Mouse (Mus musculus) forebrain, embryonic 12.5 days (tissue): ENCODE data around the gene Dupd1. TPM values are rescaled to one million over a fixed set of nuclear protein-coding genes. Genes with fewer than 3 reads are reported as not detected.

ENCODE experiments used
- ATAC-seq: fragments of 200-750 bp; cut with Nextera tagmentation; 2 replicates; pipeline ENCODE4 v1.8.0; 2017; ENCODE audit warnings: moderate TSS enrichment; ENCODE audit not compliant: low FRiP score
- H3K27ac ChIP-seq: fragments of 300-500 bp; sonication (generic); 2 replicates; pipeline ENCODE4 v1.5.1; 2016; ENCODE audit warnings: mild to moderate bottlenecking
- H3K27me3 ChIP-seq: fragments of 300-500 bp; sonication (generic); 2 replicates; pipeline ENCODE4 v1.6.1; 2016; ENCODE audit warnings: mild to moderate bottlenecking
- H3K36me3 ChIP-seq: fragments of 300-500 bp; sonication (generic); replicated peaks from 2 replicates; pipeline ENCODE4 v1.6.1; 2016; ENCODE audit warnings: mild to moderate bottlenecking
- H3K4me1 ChIP-seq: fragments of 300-500 bp; sonication (generic); 2 replicates; pipeline ENCODE4 v1.6.1; 2016
- H3K4me2 ChIP-seq: fragments of 300-500 bp; sonication (generic); 2 replicates; pipeline ENCODE4 v1.6.1; 2016; ENCODE audit warnings: mild to moderate bottlenecking, moderate library complexity
- H3K4me3 ChIP-seq: fragments of 300-500 bp; sonication (generic); replicated peaks from 2 replicates; pipeline ENCODE4 v1.5.1; 2016; ENCODE audit warnings: mild to moderate bottlenecking
- H3K9ac ChIP-seq: fragments of 300-500 bp; sonication (generic); 2 replicates; pipeline ENCODE4 v1.6.1; 2016; ENCODE audit warnings: mild to moderate bottlenecking
- H3K9me3 ChIP-seq: fragments of 300-500 bp; sonication (generic); 2 replicates; pipeline ENCODE4 v1.6.1; 2016
- WGBS: fragments of 180-500 bp; shearing (Covaris S2); methylation state at CpG from one replicate; pipeline ENCODE4 v1.1.7; 2016; 5-methylcytosine and 5-hydroxymethylcytosine counted together
- polyA plus RNA-seq: library from polyadenylated mRNA; unstranded; fragments of >200 nt; fragmentation: Nextera tagmentation; extraction: Ambion mirVana; gene quantifications from 2 replicates; pipeline ENCODE4 v1.2.1, GENCODE M21; 2016

Gene Dupd1
- not detected in 2 replicates for polyA plus RNA-seq

GRCm38 (mm10) chr14:21714486-21714885 is at the start of gene Dupd1:
Dupd1 (minus strand) TSS chr14:21714576.
- no peak for ATAC-seq
- H3K4me2 ChIP-seq: no peak within 1 kb of the TSS
- WGBS: 85% methylated on average over 5 of the region's 5 CpGs

GRCm38 (mm10) chr14:21763736-21764135 is 49.4 kb upstream of the Dupd1 start:
- no peaks in the 10 kb centered on the region for H3K27me3 ChIP-seq
- peaks cover 12% of the 10 kb centered on the region for H3K4me1 ChIP-seq
- H3K9me3 ChIP-seq: no peaks in the 10 kb centered on the region
- no peaks in the 10 kb centered on the region for H3K36me3 ChIP-seq
- ATAC-seq: no peak
- H3K9ac ChIP-seq: no peak overlapping the region
- no peak overlapping the region for H3K4me3 ChIP-seq
- no peak overlapping the region for H3K27ac ChIP-seq
- no peak overlapping the region for H3K4me2 ChIP-seq
- 95% methylated on average over 3 of the region's 3 CpGs for WGBS

More at GRCm38 (mm10) chr14:21714486-21714885, at the start of gene Dupd1:
- H3K27ac ChIP-seq: no peak within 1 kb of the TSS
- no peaks in the 10 kb centered on the region for H3K9me3 ChIP-seq
- H3K36me3 ChIP-seq: no peaks in the 10 kb centered on the region
- H3K4me3 ChIP-seq: no peak within 1 kb of the TSS
- H3K9ac ChIP-seq: no peak within 1 kb of the TSS
- peaks cover 2% of the 10 kb centered on the region; the same call in 1 of the 2 replicates for H3K4me1 ChIP-seq
- 0 out of 2 replicates have a peak, but pooled peaks cover 4% of the 10 kb centered on the region for H3K27me3 ChIP-seq

- Histone ChIP-seq H3K4me2 (no peak overlapping the region), H3K4me3 (no peak overlapping the region), H3K9me3 (no peaks in the 10 kb centered on the region), H3K27ac (no peak overlapping the region), H3K9ac (no peak overlapping the region), H3K27me3 (no peaks in the 10 kb centered on the region), H3K36me3 (no peaks in the 10 kb centered on the region), H3K4me1 (0 out of 2 replicates have a peak, but pooled peaks cover 4% of the 10 kb centered on the region)
- 90% methylated on average over 9 of the region's 9 CpGs for WGBS
- ATAC-seq: no peak
Observed at GRCm38 (mm10) chr14:21761560-21761959, 47.2 kb upstream of the Dupd1 start.

GRCm38 (mm10) chr14:21753367-21753766 is 39.0 kb upstream of the Dupd1 start:
- 84% methylated on average over 4 of the region's 4 CpGs for WGBS
- no peaks in the 10 kb centered on the region for H3K27me3 ChIP-seq

GRCm38 (mm10) chr14:21752411-21752810 is 38.0 kb upstream of the Dupd1 start:
- Histone ChIP-seq H3K36me3 (no peaks in the 10 kb centered on the region), H3K9me3 (no peaks in the 10 kb centered on the region), H3K27ac (no peak overlapping the region), H3K9ac (no peak overlapping the region), H3K4me2 (0 out of 2 replicates have a peak overlapping the region, but pooled peaks have one; percentile 83), H3K4me1 (peaks cover 16% of the 10 kb centered on the region), H3K27me3 (no peaks in the 10 kb centered on the region), H3K4me3 (no peak overlapping the region)
- WGBS: 91% methylated on average over 3 of the region's 3 CpGs
- ATAC-seq: no peak

More at GRCm38 (mm10) chr14:21753367-21753766, 39.0 kb upstream of the Dupd1 start:
- Histone ChIP-seq H3K9ac (no peak overlapping the region), H3K36me3 (no peaks in the 10 kb centered on the region), H3K9me3 (no peaks in the 10 kb centered on the region), H3K4me1 (peaks cover 16% of the 10 kb centered on the region), H3K4me3 (no peak overlapping the region), H3K4me2 (no peak overlapping the region), H3K27ac (no peak overlapping the region)
- no peak for ATAC-seq

- Histone ChIP-seq H3K4me3 (peak within 1 kb of the TSS; percentile 76), H3K27me3 (no peaks in the 10 kb centered on the region), H3K9me3 (no peaks in the 10 kb centered on the region), H3K4me1 (peaks cover 16% of the 10 kb centered on the region), H3K27ac (peak within 1 kb of the TSS; percentile 88), H3K36me3 (no peaks in the 10 kb centered on the region), H3K9ac (peak within 1 kb of the TSS; percentile 79), H3K4me2 (peak within 1 kb of the TSS; percentile 83)
- ATAC-seq: peak; percentile 68
- WGBS: under 1% methylated on average over 26 of the region's 26 CpGs
Observed at GRCm38 (mm10) chr14:21750881-21751542, 36.6 kb upstream of the Dupd1 start, which contains the start of gene Dusp13. Dusp13 (minus strand) TSS chr14:21751181.

GRCm38 (mm10) chr14:21750008-21750880 is 35.9 kb upstream of the Dupd1 start, which contains the start of gene Samd8:
Samd8 (plus strand) TSS chr14:21750531.
- ATAC-seq: peak; percentile 90
- H3K36me3 ChIP-seq: no peaks in the 10 kb centered on the region
- peak within 1 kb of the TSS; percentile 79 for H3K9ac ChIP-seq
- 8% methylated on average over 52 of the region's 52 CpGs for WGBS
- H3K4me1 ChIP-seq: peaks cover 16% of the 10 kb centered on the region
- peak within 1 kb of the TSS; percentile 76 for H3K4me3 ChIP-seq
- H3K27me3 ChIP-seq: no peaks in the 10 kb centered on the region
- peak within 1 kb of the TSS; percentile 88 for H3K27ac ChIP-seq
- H3K4me2 ChIP-seq: peak within 1 kb of the TSS; percentile 83
- no peaks in the 10 kb centered on the region for H3K9me3 ChIP-seq

GRCm38 (mm10) chr14:21748142-21748870 is 33.9 kb upstream of the Dupd1 start:
- H3K4me2 ChIP-seq: no peak overlapping the region
- H3K36me3 ChIP-seq: no peaks in the 10 kb centered on the region
- 0 out of 2 replicates have a peak, but pooled peaks cover 1% of the 10 kb centered on the region for H3K27me3 ChIP-seq
- no peak overlapping the region for H3K4me3 ChIP-seq
- H3K4me1 ChIP-seq: peaks cover 16% of the 10 kb centered on the region
- no peaks in the 10 kb centered on the region for H3K9me3 ChIP-seq
- 40% methylated on average over 15 of the region's 15 CpGs for WGBS
- H3K9ac ChIP-seq: no peak overlapping the region
- no peak for ATAC-seq
- no peak overlapping the region for H3K27ac ChIP-seq

GRCm38 (mm10) chr14:21747436-21748141 is 33.2 kb upstream of the Dupd1 start:
- H3K36me3 ChIP-seq: no peaks in the 10 kb centered on the region
- no peak overlapping the region for H3K4me2 ChIP-seq
- no peak overlapping the region for H3K27ac ChIP-seq
- H3K9ac ChIP-seq: no peak overlapping the region
- H3K4me1 ChIP-seq: peaks cover 13% of the 10 kb centered on the region
- no peak overlapping the region for H3K4me3 ChIP-seq
- 77% methylated on average over 14 of the region's 14 CpGs for WGBS
- no peak for ATAC-seq
- no peaks in the 10 kb centered on the region for H3K9me3 ChIP-seq
- 0 out of 2 replicates have a peak, but pooled peaks cover 5% of the 10 kb centered on the region for H3K27me3 ChIP-seq

GRCm38 (mm10) chr14:21746846-21747245 is 32.5 kb upstream of the Dupd1 start:
- WGBS: 84% methylated on average over 2 of the region's 2 CpGs
- Histone ChIP-seq H3K9ac (no peak overlapping the region), H3K4me1 (peaks cover 7% of the 10 kb centered on the region), H3K27ac (no peak overlapping the region), H3K4me3 (no peak overlapping the region), H3K36me3 (no peaks in the 10 kb centered on the region), H3K27me3 (0 out of 2 replicates have a peak, but pooled peaks cover 5% of the 10 kb centered on the region), H3K4me2 (no peak overlapping the region), H3K9me3 (no peaks in the 10 kb centered on the region)
- ATAC-seq: no peak

- no peak overlapping the region for H3K4me3 ChIP-seq
- no peaks in the 10 kb centered on the region for H3K36me3 ChIP-seq
- WGBS: 90% methylated on average over 8 of the region's 8 CpGs
- no peaks in the 10 kb centered on the region for H3K9me3 ChIP-seq
- no peak overlapping the region for H3K27ac ChIP-seq
- H3K4me2 ChIP-seq: no peak overlapping the region
- H3K9ac ChIP-seq: no peak overlapping the region
- 0 out of 2 replicates have a peak, but pooled peaks cover 6% of the 10 kb centered on the region for H3K27me3 ChIP-seq
- peaks cover 2% of the 10 kb centered on the region; the same call in 1 of the 2 replicates for H3K4me1 ChIP-seq
- ATAC-seq: no peak
Observed at GRCm38 (mm10) chr14:21746251-21746650, 31.9 kb upstream of the Dupd1 start.
